Mouse (Mus musculus): ENCODE results near the gene Acat3. TPM values are rescaled to one million over a fixed set of nuclear protein-coding genes. Genes with fewer than 3 reads are reported as not detected.

Acat3 gene
- not detected in 2 replicates for polyA plus RNA-seq (2012; rRNA removed)

GRCm38 (mm10) chr17:12940151-12940805, at the start of gene Acat3:
Gene Acat3 (minus strand): TSS chr17:12940600.

GRCm38 (mm10) chr17:12960331-12960873, 20.0 kb upstream of the Acat3 start, which contains the start of gene Acat2:
Gene Acat2 (minus strand): TSS chr17:12960747.

GRCm38 (mm10) chr17:12915881-12916583, 24.4 kb downstream of the Acat3 start, which contains the start of gene Mrpl18:
Gene Mrpl18 (minus strand): TSS chr17:12916345.

GRCm38 (mm10) chr17:12915488-12915880, 24.9 kb downstream of the Acat3 start, which contains the start of gene Tcp1:
Gene Tcp1 (plus strand): TSS chr17:12915701.

GRCm38 (mm10) chr17:12909361-12910280, 30.8 kb downstream of the Acat3 start, which contains the start of gene Pnldc1:
Gene Pnldc1 (minus strand): TSS chr17:12910230.

GRCm38 (mm10) chr17:12875734-12876133, 64.7 kb downstream of the Acat3 start, which contains the start of gene Mrgprh:
Gene Mrgprh (plus strand): TSS chr17:12876034.

Other genes with a start within 250 kb of the Acat3 start
- gene Igf2r, start 170.9 kb downstream of the Acat3 start, polyA plus RNA-seq (2012; rRNA removed) = 25.9 and 29.7 TPM in 2 replicates
- not detected in 2 replicates for gene Mas1, start 72.5 kb downstream of the Acat3 start, polyA plus RNA-seq (2012; rRNA removed)
- 0.06 and 0.07 TPM in 2 replicates for gene Mrgprh, start 64.6 kb downstream of the Acat3 start, polyA plus RNA-seq (2012; rRNA removed)
- gene Pnldc1, start 30.4 kb downstream of the Acat3 start, polyA plus RNA-seq (2012; rRNA removed) = 0.53 and 0.86 TPM in 2 replicates
- gene Tcp1, start 24.9 kb downstream of the Acat3 start, polyA plus RNA-seq (2012; rRNA removed) = 30.1 and 45.5 TPM in 2 replicates
- gene Mrpl18, start 24.3 kb downstream of the Acat3 start, polyA plus RNA-seq (2012; rRNA removed) = 27.8 and 32.2 TPM in 2 replicates
- 10.6 and 12.6 TPM in 2 replicates for gene Acat2, start 20.1 kb upstream of the Acat3 start, polyA plus RNA-seq (2012; rRNA removed)
- gene Wtap, start 53.6 kb upstream of the Acat3 start, polyA plus RNA-seq (2012; rRNA removed) = 11.0 and 13.4 TPM in 2 replicates
- 446 and 547 TPM in 2 replicates for gene Sod2, start 66.2 kb upstream of the Acat3 start, polyA plus RNA-seq (2012; rRNA removed)
- 0.27 and 0.37 TPM in 2 replicates for gene Gpr31b, start 111.7 kb upstream of the Acat3 start, polyA plus RNA-seq (2012; rRNA removed)
- 0.05 and 0.27 TPM in 2 replicates for gene Tcp10b, start 120.5 kb upstream of the Acat3 start, polyA plus RNA-seq (2012; rRNA removed)
- gene Unc93a, start 191.2 kb upstream of the Acat3 start, polyA plus RNA-seq (2012; rRNA removed) = not detected in 2 replicates

Data from colon, adult 2 months (tissue).